Mouse (Mus musculus) heart, adult 9 months (tissue): ENCODE measurements around the gene Nrbp1.

Experiments
- DNase-seq, 2 experiments: peaks; one replicate each; pipeline ENCODE4 v3.0.0; 2022; ENCODE audit warnings: low spot score in 2 of 2

The Nrbp1 gene

GRCm38 (mm10) chr5:31240637-31241521 lies at the start of gene Nrbp1, which contains the start of gene Gm9970:
Nrbp1 (plus strand) TSS chr5:31240864.
Gm9970 (minus strand) TSS chr5:31241232.
- DNase-seq: peak; percentile 97

- no peak for DNase-seq
These were observed 48.4 kb upstream of the Nrbp1 start for GRCm38 (mm10) chr5:31192045-31192938.

DNA sequence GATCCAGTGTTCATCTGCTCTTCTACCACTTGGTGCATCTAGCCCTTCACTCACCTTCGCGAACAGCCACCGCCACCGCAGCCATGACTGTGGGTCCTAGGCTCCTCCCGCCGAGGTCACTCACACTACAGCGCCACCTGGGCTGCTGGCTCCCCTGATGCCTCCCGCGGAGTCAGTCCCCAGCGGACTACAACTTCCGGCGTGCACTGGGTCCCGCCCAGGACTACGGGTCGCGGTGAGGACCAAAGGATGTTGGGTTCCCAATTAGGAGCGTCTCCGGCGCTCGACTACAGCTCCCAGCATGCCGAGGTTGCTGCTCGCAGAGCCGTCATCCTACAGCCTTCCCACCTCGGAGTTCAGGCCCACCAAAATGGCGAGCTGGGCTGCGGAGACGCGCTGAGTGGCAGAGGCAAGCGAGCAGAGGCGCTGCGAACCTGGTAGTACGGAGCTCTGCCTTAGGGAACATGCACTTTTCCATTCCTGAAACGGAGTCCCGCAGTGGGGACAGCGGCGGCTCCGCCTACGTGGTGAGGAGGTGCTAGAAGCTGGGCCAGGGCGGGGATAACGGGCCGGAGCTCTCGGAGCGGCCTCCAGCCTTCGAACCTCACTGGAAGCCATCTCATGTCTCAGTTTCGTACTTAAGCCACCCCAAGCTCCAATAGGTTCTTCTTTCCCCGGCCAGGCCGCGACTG lies 47.6 kb upstream of the Nrbp1 start, which contains the start of the genes Snx17 and Eif2b4:
Gene Snx17, plus strand, starts transcription at position 289 of the 692 bp plus-strand sequence.
Gene Eif2b4, minus strand, starts transcription at position 492 of the 692 bp plus-strand sequence.
- DNase-seq: peak; percentile 99

GRCm38 (mm10) chr5:31193631-31194281 lies 46.9 kb upstream of the Nrbp1 start:
- no peak for DNase-seq

- DNase-seq: no peak
These were observed 45.9 kb upstream of the Nrbp1 start for GRCm38 (mm10) chr5:31194486-31195485.

GRCm38 (mm10) chr5:31195671-31196070 lies 45.0 kb upstream of the Nrbp1 start:
- no peak for DNase-seq

GRCm38 (mm10) chr5:31196207-31196606 lies 44.5 kb upstream of the Nrbp1 start:
- DNase-seq: no peak

- no peak for DNase-seq
These were observed 43.6 kb upstream of the Nrbp1 start for GRCm38 (mm10) chr5:31197072-31197471.

GRCm38 (mm10) chr5:31198170-31198569 lies 42.5 kb upstream of the Nrbp1 start:
- no peak for DNase-seq

- DNase-seq: no peak
These were observed 41.9 kb upstream of the Nrbp1 start for GRCm38 (mm10) chr5:31198616-31199320.

GRCm38 (mm10) chr5:31199321-31199892 lies 41.3 kb upstream of the Nrbp1 start:
- DNase-seq: no peak

DNA sequence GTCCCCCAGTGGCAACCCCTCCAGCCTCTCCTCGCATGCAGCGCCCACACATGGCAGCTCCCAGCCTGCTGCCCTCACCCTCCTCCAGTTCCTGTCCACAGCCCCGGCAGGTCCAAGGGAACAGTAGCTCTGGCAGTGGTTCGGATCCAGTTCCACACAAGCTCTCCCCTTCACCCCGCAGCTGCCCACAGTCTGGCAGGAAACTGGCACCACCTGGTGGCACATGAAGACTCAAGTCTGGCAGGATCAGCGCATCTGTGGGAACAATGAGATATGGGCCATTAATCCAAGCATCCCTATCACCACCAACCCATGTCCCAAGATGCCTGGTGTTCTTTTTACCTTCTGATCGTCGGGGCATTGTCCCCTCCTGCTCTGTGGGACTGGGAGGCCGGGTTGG lies 40.8 kb upstream of the Nrbp1 start:
- DNase-seq: no peak

DNA sequence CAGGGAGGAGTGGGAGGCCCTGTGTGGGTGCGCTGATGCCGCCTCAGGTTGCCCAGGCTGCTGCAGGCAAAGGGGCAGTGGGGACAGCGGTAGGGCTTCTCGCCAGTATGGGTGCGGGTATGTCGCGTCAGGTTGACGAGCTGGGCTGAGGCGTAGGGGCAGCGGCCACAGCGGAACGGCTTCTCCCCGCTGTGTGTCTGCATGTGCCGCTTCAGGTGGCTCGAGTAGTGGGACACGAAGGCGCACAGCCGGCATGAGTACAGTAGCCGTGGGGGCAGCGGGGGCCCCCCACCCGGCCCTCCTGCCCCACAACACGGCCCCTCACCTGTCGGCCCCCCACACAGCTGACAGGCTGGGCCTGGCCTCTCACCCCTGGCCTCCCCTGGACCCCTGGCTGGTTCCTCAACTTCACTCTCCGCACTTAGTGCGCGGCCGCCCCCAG lies 40.3 kb upstream of the Nrbp1 start:
- DNase-seq: no peak

- DNase-seq: no peak
These were observed 39.5 kb upstream of the Nrbp1 start for GRCm38 (mm10) chr5:31201042-31201741.

DNA sequence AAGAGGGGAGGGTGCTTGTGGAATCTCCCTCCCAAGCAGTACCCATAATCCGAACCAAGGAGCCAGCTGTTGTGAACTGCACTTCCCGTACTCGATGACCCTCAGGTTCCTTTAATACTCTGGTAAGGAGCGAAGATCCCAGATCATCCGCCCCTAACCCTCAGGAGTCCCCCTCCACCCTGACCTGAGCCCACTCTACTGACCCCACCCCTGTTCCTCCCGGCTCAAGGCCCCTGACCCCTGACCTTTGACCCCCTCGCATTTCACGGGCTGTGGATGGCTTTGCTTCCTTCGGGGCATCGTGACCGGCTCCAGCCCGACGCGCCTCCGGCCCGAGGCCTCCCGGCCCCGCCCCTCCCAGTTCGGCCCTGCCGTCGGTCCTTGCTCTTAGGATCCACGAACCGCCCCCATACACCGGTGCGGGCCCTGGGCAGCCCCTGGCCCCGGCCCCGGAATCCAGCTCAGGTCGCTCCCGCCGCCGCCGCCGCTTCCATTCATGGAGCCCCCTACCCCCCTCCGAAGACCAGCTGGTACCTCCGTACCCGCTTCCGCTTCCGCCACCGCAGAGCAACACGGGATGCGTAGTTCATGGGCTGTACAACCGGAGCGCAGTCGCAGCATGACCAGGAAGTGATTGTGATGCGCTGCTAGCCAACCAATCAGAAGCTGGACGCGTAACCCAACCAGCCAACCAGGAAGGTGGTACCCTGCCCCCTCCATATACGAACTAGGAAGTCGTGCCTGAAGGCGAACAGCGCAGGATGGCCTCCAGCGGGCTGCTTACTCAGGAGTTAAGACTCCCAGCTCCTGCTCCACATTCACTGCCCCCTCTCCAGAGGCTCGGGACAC lies 38.7 kb upstream of the Nrbp1 start, which contains the start of gene Zfp513:
Gene Zfp513, minus strand, starts transcription at position 562 of the 849 bp plus-strand sequence.
- DNase-seq: peak; percentile 98 to 99

DNA sequence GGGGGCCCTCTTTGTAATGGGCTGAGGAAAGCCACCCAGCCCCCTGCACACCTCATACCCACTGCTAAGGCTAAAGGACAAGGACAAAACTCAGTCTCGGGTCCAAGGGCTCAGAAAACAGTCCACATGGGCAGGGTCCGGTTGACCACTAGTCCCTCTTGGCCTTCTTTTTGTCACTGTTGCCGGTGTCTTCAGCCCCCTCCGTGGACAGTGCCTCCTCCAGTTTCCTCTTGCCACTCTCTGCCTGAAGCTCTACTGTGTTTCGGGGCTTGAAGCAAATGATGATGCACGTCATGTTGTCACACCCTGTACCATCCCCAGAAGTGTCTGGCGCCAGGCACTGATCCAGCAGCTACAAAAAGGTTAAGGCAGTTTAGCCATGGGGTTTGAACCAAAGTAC lies 37.7 kb upstream of the Nrbp1 start:
- no peak for DNase-seq

GRCm38 (mm10) chr5:31203866-31204265 lies 36.8 kb upstream of the Nrbp1 start:
- no peak for DNase-seq
